Mouse (Mus musculus): Measurements from ENCODE around the gene Ehd4.

GRCm38 (mm10) chr2:120170726-120171125 lies 16.3 kb upstream of the Ehd4 start:
- TF ChIP-seq SIN3A (IDR thresholded peaks at IDR 0.05; ENCODE audit: low read length) (no peak), POLR2A (IDR thresholded peaks at IDR 0.05; ENCODE audit: low read depth, low read length) (no peak), MAFK (IDR thresholded peaks at IDR 0.05; ENCODE audit: insufficient replicate concordance, low read length) (no peak), ELF1 (IDR thresholded peaks at IDR 0.05; ENCODE audit: low read depth, low read length) (no peak), ETS1 (conservative IDR thresholded peaks at IDR 0.05; ENCODE audit: low read depth, low read length) (no peak), CTCF (conservative IDR thresholded peaks at IDR 0.05 in 1 of 2, IDR thresholded peaks at IDR 0.05 in 1 of 2; ENCODE audit: low read depth in 2 of 2, low read length in 2 of 2) (peak; percentile 45 to 76), EP300 (IDR thresholded peaks at IDR 0.05; ENCODE audit: low read length) (no peak), USF1 (IDR thresholded peaks at IDR 0.05; ENCODE audit: low read depth, low read length) (no peak), JUND (conservative IDR thresholded peaks at IDR 0.05; ENCODE audit: low read depth, low read length) (no peak), MEF2A (IDR thresholded peaks at IDR 0.05; ENCODE audit: borderline replicate concordance, low read depth, low read length) (no peak)

Measured in CH12.LX (cell line).